Mouse (Mus musculus) spleen, adult 2 months (tissue): ENCODE measurements around the gene Plcg2.

Experiments used
- CTCF ChIP-seq: fragments of 200-500 bp; IDR thresholded peaks from 2 replicates; pipeline ENCODE4 v1.5.1; 2011; ENCODE audit warnings: mild to moderate bottlenecking, inconsistent platforms; ENCODE audit not compliant: insufficient read depth, insufficient read length, insufficient replicate concordance; ENCODE audit errors: extremely low read depth
- POLR2A ChIP-seq: fragments of 200-500 bp; IDR thresholded peaks from 2 replicates; pipeline ENCODE4 v1.6.1; 2011; ENCODE audit warnings: low read depth, low read length, inconsistent platforms

GRCm38 (mm10) chr8:117507703-117508102, 9.6 kb downstream of the Plcg2 start:
- no peak for TF ChIP-seq POLR2A
- no peak for TF ChIP-seq CTCF
